Mouse (Mus musculus) left cerebral cortex, postnatal 25 days (tissue): Measurements from ENCODE around the gene Hnf1b. TPM values are rescaled to one million over a fixed set of nuclear protein-coding genes. Genes with fewer than 3 reads are reported as not detected.

Experiments used
- DNase-seq, 2 experiments: peaks; one replicate each; pipeline ENCODE4 v3.0.0; 2022; ENCODE audit warnings: low spot score in 2 of 2, mixed read lengths in 1 of 2
- intact Hi-C: fragments of 180-260 bp; cut with DNase I; formaldehyde crosslinking; loops from one replicate; pipeline ENCODE4 v1.15.1; 2025
- total RNA-seq, 2 experiments: library from RNA; stranded (reverse); gene quantifications; 2 replicates each; pipeline ENCODE4 v1.2.3; 2021

The Hnf1b gene
- total RNA-seq, 2 experiments from 2014 or later = 0.18 to 0.30 TPM

- intact Hi-C loops = no loop called here
- DNase-seq = no peak
These were observed 35.3 kb downstream of the Hnf1b start for GRCm38 (mm10) chr11:83885175-83885574.

DNA sequence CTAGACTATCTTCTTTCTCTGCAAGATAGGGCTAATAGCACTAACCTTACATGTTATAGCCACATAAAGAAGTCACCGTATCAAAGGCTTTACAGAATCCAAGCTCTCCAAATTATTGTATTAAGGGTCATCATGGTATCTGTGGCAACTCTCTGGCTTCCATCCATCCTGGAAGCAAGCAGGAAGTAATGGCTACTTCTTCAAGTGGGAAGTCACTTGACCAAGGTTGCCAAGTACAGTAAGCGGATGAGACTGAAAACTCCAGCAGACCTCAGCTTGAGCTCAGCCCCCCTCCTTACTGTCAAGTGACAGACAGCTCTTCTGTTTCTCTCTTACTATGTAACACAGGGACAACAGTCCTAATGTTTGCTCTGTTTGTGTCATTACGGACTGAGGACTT is 36.9 kb downstream of the Hnf1b start:
- intact Hi-C loops = no loop called here
- no peak for DNase-seq

DNA sequence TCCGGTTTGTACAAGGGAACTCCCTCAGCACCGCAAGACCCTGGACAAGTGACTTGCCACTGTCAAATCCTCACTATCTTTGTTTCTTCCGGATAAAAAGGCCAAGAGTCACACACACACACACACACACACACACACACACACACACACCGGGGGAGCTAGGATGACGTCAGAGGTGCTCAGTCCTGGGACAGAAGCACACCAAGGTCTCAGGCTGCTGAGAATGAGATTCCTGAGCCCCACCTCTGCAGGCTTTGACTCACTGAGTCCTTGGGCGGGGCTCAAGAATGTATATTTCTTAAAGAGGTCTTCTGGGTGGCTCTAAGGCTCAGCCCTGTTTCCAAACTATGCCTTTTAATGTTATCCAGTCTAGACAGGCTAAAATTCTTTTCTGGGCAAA is 41.5 kb downstream of the Hnf1b start:
- intact Hi-C loops = no loop called here
- no peak for DNase-seq

GRCm38 (mm10) chr11:83893325-83893724 is 43.5 kb downstream of the Hnf1b start:
- DNase-seq = no peak
- intact Hi-C loops = no loop called here

DNA sequence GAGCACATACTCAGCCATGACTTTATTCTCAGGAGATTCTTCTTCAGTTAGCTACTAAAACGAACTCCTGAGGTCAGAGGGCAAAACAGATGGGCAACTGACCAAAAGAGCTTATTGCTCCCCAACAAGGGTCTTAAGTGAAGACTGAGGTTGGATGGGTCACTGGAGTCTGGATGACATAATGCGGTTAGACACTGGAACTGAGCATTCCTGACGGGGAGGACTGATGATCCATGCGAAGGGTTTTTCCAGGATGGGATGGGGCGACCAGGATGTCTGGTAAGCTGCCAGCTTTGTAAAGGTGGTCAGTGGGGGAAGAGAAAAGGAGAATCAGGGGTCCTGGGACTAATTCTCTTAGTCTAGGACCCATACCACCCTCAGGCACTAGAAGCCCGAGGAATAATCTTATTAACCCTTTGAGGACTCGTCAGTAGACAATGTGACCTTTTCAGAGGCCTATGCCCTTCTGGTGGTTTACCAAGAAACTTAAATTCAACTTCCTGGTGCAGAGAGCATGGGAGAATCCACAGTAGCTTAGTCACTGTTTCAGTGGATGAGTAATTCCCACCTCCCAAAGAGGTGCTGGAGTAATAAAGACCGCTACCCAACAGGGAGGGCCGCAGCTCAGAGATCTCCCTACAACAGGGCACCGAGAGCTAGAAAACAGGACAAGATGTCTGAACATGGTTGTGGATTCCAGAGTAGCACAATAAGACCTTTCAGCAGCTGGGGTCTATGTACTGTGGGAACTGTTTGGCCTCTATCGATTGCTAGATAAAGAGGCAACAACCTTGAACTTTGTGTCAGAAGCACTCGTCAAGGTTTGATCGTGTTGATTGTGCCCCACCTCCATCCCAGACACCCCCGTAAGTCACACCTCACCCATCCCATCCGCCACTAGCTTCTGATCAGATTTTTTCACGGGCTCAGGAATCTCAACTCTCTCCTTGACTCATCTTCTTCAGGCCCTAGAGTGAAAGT is 46.9 kb downstream of the Hnf1b start:
- intact Hi-C loops = no loop called here
- no peak for DNase-seq

- no peak for DNase-seq
- intact Hi-C loops = no loop called here
These were observed 47.7 kb downstream of the Hnf1b start for GRCm38 (mm10) chr11:83897569-83897968.

- no peak for DNase-seq
- intact Hi-C loops = no loop called here
These were observed 52.9 kb downstream of the Hnf1b start for GRCm38 (mm10) chr11:83902812-83903211.

- DNase-seq = no peak
- intact Hi-C loops = no loop called here
These were observed 55.9 kb downstream of the Hnf1b start for GRCm38 (mm10) chr11:83905756-83906155.

GRCm38 (mm10) chr11:83908376-83908775 is 58.5 kb downstream of the Hnf1b start:
- no peak for DNase-seq
- intact Hi-C loops = no loop called here

DNA sequence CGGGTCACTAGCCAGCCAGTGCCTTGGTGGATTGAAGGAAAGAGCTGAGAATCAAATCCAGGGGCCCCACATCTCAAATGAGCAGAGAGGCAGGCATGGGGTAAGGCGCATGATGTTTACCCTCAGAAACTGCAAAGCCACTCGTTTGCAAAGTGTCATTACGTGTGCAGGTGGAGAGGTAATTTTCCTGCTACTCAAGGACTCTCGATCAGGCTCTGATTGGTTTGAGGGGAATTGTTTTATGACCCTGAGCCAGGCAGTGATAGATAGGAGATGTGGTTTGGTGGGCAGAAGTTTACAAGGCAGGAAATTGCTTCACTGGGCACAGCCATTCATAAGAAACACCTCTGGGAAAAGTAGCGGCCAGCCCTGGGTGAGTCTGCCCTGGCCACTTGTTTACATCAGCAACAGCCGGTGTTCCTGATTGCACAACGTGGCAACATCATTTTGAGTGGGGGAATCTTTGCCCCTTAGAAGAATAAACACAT is 64.0 kb downstream of the Hnf1b start:
- DNase-seq = no peak
- intact Hi-C loops = no loop called here

GRCm38 (mm10) chr11:83914501-83914900 is 64.6 kb downstream of the Hnf1b start:
- DNase-seq = no peak
- intact Hi-C loops = no loop called here

- DNase-seq = no peak
- intact Hi-C loops = no loop called here
These were observed 72.7 kb downstream of the Hnf1b start for GRCm38 (mm10) chr11:83922600-83922999.

DNA sequence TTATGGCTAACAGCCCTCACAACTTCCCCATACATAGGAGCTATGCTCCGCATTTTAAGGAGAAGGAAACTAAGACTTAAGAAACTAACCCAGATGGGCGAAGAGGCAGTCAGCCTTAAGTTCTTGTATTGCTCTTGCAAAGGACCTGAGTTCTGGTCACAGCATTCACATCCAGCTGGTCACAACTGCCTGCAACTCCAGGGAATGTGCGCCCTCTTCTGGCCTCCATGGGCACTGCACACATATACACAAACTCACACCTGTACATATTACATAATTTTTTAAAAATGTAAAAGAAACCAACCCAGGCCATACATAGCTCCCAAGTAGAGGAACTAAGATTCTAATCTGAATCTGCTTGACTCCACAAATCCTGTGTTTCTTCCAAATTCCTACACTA is 77.2 kb downstream of the Hnf1b start:
- DNase-seq = no peak
- intact Hi-C loops = no loop called here

DNA sequence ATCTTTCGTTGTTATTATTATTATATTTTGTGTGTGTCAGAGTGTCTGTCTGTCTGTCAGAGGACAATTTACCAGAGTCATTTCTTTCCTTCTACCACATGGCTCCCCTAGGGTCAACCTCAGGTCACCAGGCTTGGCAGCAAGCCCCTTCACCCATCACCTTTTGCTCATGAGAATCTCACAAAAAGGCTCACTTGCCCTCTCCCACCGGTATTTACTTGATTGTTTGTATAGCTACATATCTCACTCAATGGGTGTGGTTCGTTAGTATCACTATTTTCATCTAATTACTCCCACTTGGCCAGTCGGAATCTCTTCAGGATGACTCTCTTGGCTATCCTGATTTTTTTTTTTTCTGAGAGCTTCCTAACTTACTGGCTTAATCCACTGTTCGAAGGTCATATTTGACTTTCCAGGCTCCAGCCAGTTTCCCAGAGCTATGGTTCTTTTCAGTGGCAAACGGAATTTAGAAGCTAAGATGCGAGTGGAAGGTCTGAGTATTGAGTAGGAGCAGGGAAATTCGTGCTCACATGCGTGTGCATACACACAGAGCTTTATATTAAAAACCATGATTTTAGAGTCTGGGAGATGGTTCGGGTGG is 82.7 kb downstream of the Hnf1b start:
- no peak for DNase-seq
- intact Hi-C loops = no loop called here

GRCm38 (mm10) chr11:83933376-83933775 is 83.5 kb downstream of the Hnf1b start:
- intact Hi-C loops = no loop called here
- no peak for DNase-seq

DNA sequence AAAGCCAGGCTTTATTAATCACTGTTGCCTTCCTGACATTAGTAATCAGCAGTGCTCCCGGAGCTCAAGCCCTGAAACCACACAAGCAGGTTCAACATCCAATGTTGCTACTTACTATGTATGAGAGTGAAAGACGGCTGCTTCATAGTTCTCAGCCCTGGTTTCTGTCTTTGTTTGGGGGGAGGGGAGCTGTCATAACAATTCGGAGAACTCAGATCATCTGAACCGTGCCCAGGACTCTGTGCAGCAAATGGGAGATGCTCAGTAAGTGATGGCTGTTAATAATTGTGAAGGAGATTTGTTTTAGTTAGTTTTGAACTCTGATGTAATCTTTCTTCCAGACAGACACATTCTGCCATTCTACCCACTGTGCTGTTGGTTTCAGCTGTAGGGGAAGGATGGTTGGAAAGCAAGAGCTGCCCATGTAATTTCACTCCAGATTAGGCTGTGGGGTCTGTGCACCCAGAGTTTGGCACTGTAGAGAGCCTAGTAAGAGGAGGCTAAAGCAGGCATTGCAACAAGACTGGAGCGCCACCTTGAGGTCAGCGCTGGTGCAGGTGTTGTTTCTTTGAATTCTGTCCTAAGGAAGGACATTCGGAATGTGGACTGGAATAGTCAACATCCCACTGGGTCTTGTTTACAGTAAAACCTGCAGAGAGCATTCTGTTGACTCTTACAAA is 86.3 kb downstream of the Hnf1b start:
- DNase-seq = peak; percentile 73 to 78
- intact Hi-C loops = loop anchor here (1.0 to 2.0 kb wide), 3 partner anchors 121 to 152 kb away; no protein-coding TSS in a partner anchor

- intact Hi-C loops = no loop called here
- DNase-seq = no peak
These were observed 88.7 kb downstream of the Hnf1b start for GRCm38 (mm10) chr11:83938556-83938955.

- peak; percentile 90 to 94 for DNase-seq
- intact Hi-C loops = no loop called here
These were observed 92.3 kb downstream of the Hnf1b start, which contains the start of gene Ddx52 for GRCm38 (mm10) chr11:83941950-83942840. TSS of gene Ddx52 (plus strand) at chr11:83942062.
